Mouse (Mus musculus): ENCODE data around the gene Stxbp1.

GRCm38 (mm10) chr2:32888551-32888950 lies 41.5 kb upstream of the Stxbp1 start:
- no peak for TF ChIP-seq CTCF (IDR thresholded peaks at IDR 0.05; ENCODE audit: control insufficient read depth, insufficient read depth, low read length)
- TF ChIP-seq POLR2A (IDR thresholded peaks at IDR 0.05; ENCODE audit: borderline replicate concordance, control insufficient read depth, low read depth, low read length): no peak
